Comparison of ENCODE assay signal across 13 mouse cellular contexts in the genomic region with DNA sequence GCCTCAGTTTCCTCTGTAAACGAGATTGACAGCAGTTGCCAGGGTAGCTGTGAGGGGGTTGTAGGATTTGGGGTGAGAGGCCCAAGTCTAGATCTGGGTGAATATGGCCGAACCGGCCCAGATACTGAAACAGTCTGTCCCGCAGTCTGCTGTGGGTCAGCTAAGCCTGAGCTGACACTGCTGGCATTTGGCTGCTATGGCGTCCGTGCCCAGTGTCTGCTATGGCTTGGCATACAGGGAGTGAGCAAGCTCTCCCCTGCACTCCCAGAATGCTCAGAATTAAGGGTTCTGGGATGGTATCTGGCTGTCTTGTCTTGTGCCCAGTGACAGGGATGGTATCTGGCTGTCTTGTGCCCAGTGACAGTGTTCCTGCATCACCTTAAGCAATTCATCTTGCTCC. TPM values are rescaled to one million over a fixed set of nuclear protein-coding genes. Genes with fewer than 3 reads are reported as not detected.
DNase-seq lines count a peak whose midpoint lies in the region; ATAC-seq and TF ChIP-seq lines count a peak whose summit lies in the region.
"Had no signal": no experiment of that assay in that cellular context is flagged by ENCODE, and none has a peak within 500 bp of the region (broad histone marks: within the 10 kb centered on the region; RNA-seq: fewer than 3 reads in every experiment).

No protein-coding gene starts in this region.

- H3K27me3 ChIP-seq in forebrain, embryonic 15.5 days, result no peaks in the 10 kb centered on the region
- peaks cover 23% of the 10 kb centered on the region for H3K27me3 ChIP-seq in midbrain, embryonic 10.5 days (ENCODE audit: low read depth, poor library complexity, severe bottlenecking)
- H3K27me3 ChIP-seq in neural tube, embryonic 14.5 days (ENCODE audit: control insufficient read depth, insufficient read depth, low read length), result no peaks in the 10 kb centered on the region
- H3K27me3 ChIP-seq in lung, postnatal 0 days (replicated peaks; ENCODE audit: insufficient read depth, low read length), result no peaks in the 10 kb centered on the region
- no peaks in the 10 kb centered on the region for H3K27me3 ChIP-seq in kidney, embryonic 16.5 days (ENCODE audit: insufficient read depth, low read length)
- H3K27me3 ChIP-seq: lung, embryonic 15.5 days had no signal

- peak overlapping the region; percentile 94 for H3K27ac ChIP-seq in forebrain, embryonic 15.5 days (replicated peaks)
- peak overlapping the region; percentile 82 for H3K27ac ChIP-seq in midbrain, embryonic 10.5 days (replicated peaks)
- peak overlapping the region; percentile 40 for H3K27ac ChIP-seq in neural tube, embryonic 14.5 days (ENCODE audit: low read depth, low read length)
- no peak overlapping the region for H3K27ac ChIP-seq in lung, postnatal 0 days (ENCODE audit: low read length)
- H3K27ac ChIP-seq in kidney, embryonic 16.5 days (ENCODE audit: low read length), result no peak overlapping the region
- H3K27ac ChIP-seq: heart, embryonic 15.5 days; kidney, embryonic 15.5 days; lung, embryonic 15.5 days had no signal

- ATAC-seq in forebrain, embryonic 15.5 days (replicated peaks), result no peak
- no peak for ATAC-seq in neural tube, embryonic 14.5 days (ENCODE audit: low read depth)
- no peak for ATAC-seq in lung, postnatal 0 days
- no peak for ATAC-seq in kidney, embryonic 16.5 days (ENCODE audit: low FRiP score, low TSS enrichment)
- ATAC-seq: inflammation-experienced regulatory T-cells, adult 6 months had no signal

- H3K9ac ChIP-seq in forebrain, embryonic 15.5 days (replicated peaks), result no peak overlapping the region
- no peak overlapping the region for H3K9ac ChIP-seq in neural tube, embryonic 14.5 days (replicated peaks; ENCODE audit: low read depth, low read length)
- H3K9ac ChIP-seq in lung, postnatal 0 days (replicated peaks; ENCODE audit: low read depth), result no peak overlapping the region
- no peak overlapping the region for H3K9ac ChIP-seq in kidney, embryonic 16.5 days (replicated peaks; ENCODE audit: low read length)
- H3K9ac ChIP-seq: heart, embryonic 15.5 days; kidney, embryonic 15.5 days; lung, embryonic 15.5 days had no signal

- no peaks in the 10 kb centered on the region for H3K9me3 ChIP-seq in forebrain, embryonic 15.5 days
- H3K9me3 ChIP-seq in midbrain, embryonic 10.5 days (replicated peaks), result no peaks in the 10 kb centered on the region
- no peaks in the 10 kb centered on the region for H3K9me3 ChIP-seq in neural tube, embryonic 14.5 days (ENCODE audit: control insufficient read depth, low read length)
- no peaks in the 10 kb centered on the region for H3K9me3 ChIP-seq in lung, postnatal 0 days (ENCODE audit: low read length)
- no peaks in the 10 kb centered on the region for H3K9me3 ChIP-seq in kidney, embryonic 16.5 days (ENCODE audit: low read length)
- H3K9me3 ChIP-seq: heart, embryonic 15.5 days; kidney, embryonic 15.5 days; lung, embryonic 15.5 days had no signal

- H3K36me3 ChIP-seq in forebrain, embryonic 15.5 days, result no peaks in the 10 kb centered on the region
- peaks cover 2% of the 10 kb centered on the region; the same call in 1 of the 2 replicates for H3K36me3 ChIP-seq in midbrain, embryonic 10.5 days
- no peaks in the 10 kb centered on the region; the same call in 1 of the 2 replicates for H3K36me3 ChIP-seq in neural tube, embryonic 14.5 days (ENCODE audit: control insufficient read depth, insufficient read depth, low read length)
- H3K36me3 ChIP-seq in lung, postnatal 0 days (ENCODE audit: insufficient read depth, low read length), result no peaks in the 10 kb centered on the region
- no peaks in the 10 kb centered on the region for H3K36me3 ChIP-seq in kidney, embryonic 16.5 days (ENCODE audit: insufficient read depth, low read length)
- H3K36me3 ChIP-seq: heart, embryonic 15.5 days; kidney, embryonic 15.5 days; lung, embryonic 15.5 days had no signal

- DNase-seq in cerebellum, adult 9-11 months, result peak; percentile 45
- DNase-seq in cerebellum, postnatal 4 days (ENCODE audit: low spot score in 2 of 2), result no peak
- DNase-seq in midbrain, embryonic 10.5 days (ENCODE audit: low spot score), result no peak
- DNase-seq in frontal cortex, postnatal 36 days (ENCODE audit: low spot score in 2 of 2), result no peak
- DNase-seq in lung, postnatal 0 days (ENCODE audit: low spot score), result no peak
- DNase-seq: right cerebral cortex, postnatal 14 days had no signal

- no peak for TF ChIP-seq CTCF in lung, postnatal 0 days (IDR thresholded peaks at IDR 0.05)

- H3K4me1 ChIP-seq in forebrain, embryonic 15.5 days, result peaks cover 99% of the 10 kb centered on the region
- peaks cover 100% of the 10 kb centered on the region for H3K4me1 ChIP-seq in midbrain, embryonic 10.5 days
- H3K4me1 ChIP-seq in neural tube, embryonic 14.5 days (ENCODE audit: control insufficient read depth, insufficient read depth, low read length), result peaks cover 96% of the 10 kb centered on the region
- no peaks in the 10 kb centered on the region for H3K4me1 ChIP-seq in lung, postnatal 0 days (ENCODE audit: insufficient read depth, low read depth, low read length)
- H3K4me1 ChIP-seq in kidney, embryonic 16.5 days (ENCODE audit: insufficient read depth, low read length), result peaks cover 27% of the 10 kb centered on the region
- H3K4me1 ChIP-seq: heart, embryonic 15.5 days had no signal

- whole genome bisulfite sequencing in forebrain, embryonic 15.5 days, result 83% methylated on average over 6 of the region's 6 CpGs
- WGBS in midbrain, embryonic 10.5 days, result 89% methylated on average over 6 of the region's 6 CpGs
- 83% methylated on average over 6 of the region's 6 CpGs for WGBS in neural tube, embryonic 14.5 days
- 84% methylated on average over 6 of the region's 6 CpGs for WGBS in lung, postnatal 0 days
- 91% methylated on average over 6 of the region's 6 CpGs for WGBS in kidney, embryonic 16.5 days

- no peak overlapping the region for H3K4me2 ChIP-seq in forebrain, embryonic 15.5 days (replicated peaks)
- no peak overlapping the region for H3K4me2 ChIP-seq in neural tube, embryonic 14.5 days (ENCODE audit: low read depth, low read length)
- H3K4me2 ChIP-seq in lung, postnatal 0 days (replicated peaks; ENCODE audit: low read depth, low read length), result no peak overlapping the region
- no peak overlapping the region for H3K4me2 ChIP-seq in kidney, embryonic 16.5 days (replicated peaks; ENCODE audit: low read depth, low read length)
- H3K4me2 ChIP-seq: heart, embryonic 15.5 days; kidney, embryonic 15.5 days; lung, embryonic 15.5 days had no signal

- H3K4me3 ChIP-seq in forebrain, embryonic 15.5 days, result no peak overlapping the region
- no peak overlapping the region; the same call in 1 of the 2 replicates for H3K4me3 ChIP-seq in midbrain, embryonic 10.5 days
- H3K4me3 ChIP-seq in neural tube, embryonic 14.5 days (ENCODE audit: low read depth, low read length), result no peak overlapping the region
- no peak overlapping the region for H3K4me3 ChIP-seq in lung, postnatal 0 days (ENCODE audit: low read depth, low read length)
- H3K4me3 ChIP-seq in kidney, embryonic 16.5 days (ENCODE audit: low read length), result no peak overlapping the region
- H3K4me3 ChIP-seq: heart, embryonic 15.5 days; kidney, embryonic 15.5 days; lung, embryonic 15.5 days had no signal

- no peak for TF ChIP-seq EP300 in lung, postnatal 0 days (IDR thresholded peaks at IDR 0.05)

RNA-seq across cellular contexts. Expression of a gene that starts 29.6 kb away (rescaled TPM):
- polyA plus RNA-seq in forebrain, embryonic 15.5 days (2015; fragmentation: Nextera tagmentation; extraction: Ambion mirVana), result 86.3 and 93.7 TPM in 2 replicates
- 10.4 and 15.0 TPM in 2 replicates for polyA plus RNA-seq in midbrain, embryonic 10.5 days (2016; fragmentation: Nextera tagmentation; extraction: Ambion mirVana)
- 71.4 and 77.5 TPM in 2 replicates for polyA plus RNA-seq in neural tube, embryonic 14.5 days (2014; fragmentation: Nextera tagmentation; extraction: Ambion mirVana)
- 0.56 TPM in 2 replicates for polyA plus RNA-seq in lung, postnatal 0 days (2015; fragmentation: Nextera tagmentation; extraction: Ambion mirVana)
- 1.1 and 1.2 TPM in 2 replicates for polyA plus RNA-seq in kidney, embryonic 16.5 days (2015; fragmentation: Nextera tagmentation; extraction: Ambion mirVana)

RNA-seq across cellular contexts. Expression of a gene that starts 47.9 kb away (rescaled TPM):
- 141 and 152 TPM in 2 replicates for polyA plus RNA-seq in forebrain, embryonic 15.5 days (2015; fragmentation: Nextera tagmentation; extraction: Ambion mirVana)
- 219 and 263 TPM in 2 replicates for polyA plus RNA-seq in midbrain, embryonic 10.5 days (2016; fragmentation: Nextera tagmentation; extraction: Ambion mirVana)
- 104 and 120 TPM in 2 replicates for polyA plus RNA-seq in neural tube, embryonic 14.5 days (2014; fragmentation: Nextera tagmentation; extraction: Ambion mirVana)
- 111 TPM in 2 replicates for polyA plus RNA-seq in lung, postnatal 0 days (2015; fragmentation: Nextera tagmentation; extraction: Ambion mirVana)
- 158 and 165 TPM in 2 replicates for polyA plus RNA-seq in kidney, embryonic 16.5 days (2015; fragmentation: Nextera tagmentation; extraction: Ambion mirVana)

RNA-seq across cellular contexts. Expression of a gene that starts 57.9 kb away (rescaled TPM):
- polyA plus RNA-seq in forebrain, embryonic 15.5 days (2015; fragmentation: Nextera tagmentation; extraction: Ambion mirVana), result 113 and 114 TPM in 2 replicates
- polyA plus RNA-seq in midbrain, embryonic 10.5 days (2016; fragmentation: Nextera tagmentation; extraction: Ambion mirVana), result 113 TPM in 2 replicates
- 82.6 and 91.7 TPM in 2 replicates for polyA plus RNA-seq in neural tube, embryonic 14.5 days (2014; fragmentation: Nextera tagmentation; extraction: Ambion mirVana)
- 92.4 and 92.7 TPM in 2 replicates for polyA plus RNA-seq in lung, postnatal 0 days (2015; fragmentation: Nextera tagmentation; extraction: Ambion mirVana)
- 117 and 124 TPM in 2 replicates for polyA plus RNA-seq in kidney, embryonic 16.5 days (2015; fragmentation: Nextera tagmentation; extraction: Ambion mirVana)

Comparison
In these comparisons a context has a peak if more than half of its experiments do, and no peak if none do; other contexts are left out.
1. H3K27ac ChIP-seq: peak in forebrain, embryonic 15.5 days (single experiment), midbrain, embryonic 10.5 days (single experiment) and neural tube, embryonic 14.5 days (single experiment); none in lung, postnatal 0 days (single experiment) and kidney, embryonic 16.5 days (single experiment).